Mouse (Mus musculus) granulocyte monocyte progenitor cell, adult 5-6 weeks (primary cell): Measurements from ENCODE around the gene Prcd. TPM values are rescaled to one million over a fixed set of nuclear protein-coding genes. Genes with fewer than 3 reads are reported as not detected.

Source experiments
- total RNA-seq, 2 experiments: library from RNA; stranded (forward) in 1 of 2; stranded (reverse) in 1 of 2; fragments of 200-712, 200-1000 nt in 1 of 2; fragments of >200 nt in 1 of 2; fragmentation: Nextera tagmentation in 1 of 2; gene quantifications; 2 replicates each; pipeline ENCODE4 v1.2.3; 2014 to 2017

Prcd gene
- total RNA-seq, 2 experiments from 2014 or later = not detected

Other genes starting within 250 kb of the Prcd start
- gene Rnf157, start 240.5 kb upstream of the Prcd start, total RNA-seq (2014; fragmentation: Nextera tagmentation) = 13.9 and 19.5 TPM in 2 replicates
- gene Rnf157, start 240.5 kb upstream of the Prcd start, total RNA-seq (2017) = 5.9 and 7.5 TPM in 2 replicates
- gene Ubald2, start 219.4 kb upstream of the Prcd start, total RNA-seq (2014; fragmentation: Nextera tagmentation) = 49.9 and 62.5 TPM in 2 replicates
- 45.8 and 46.4 TPM in 2 replicates for gene Ubald2, start 219.4 kb upstream of the Prcd start, total RNA-seq (2017)
- not detected in 2 replicates for gene Qrich2, start 187.3 kb upstream of the Prcd start, total RNA-seq (2014; fragmentation: Nextera tagmentation)
- gene Qrich2, start 187.3 kb upstream of the Prcd start, total RNA-seq (2017) = not detected in 2 replicates
- 79.6 and 83.4 TPM in 2 replicates for gene Prpsap1, start 159.3 kb upstream of the Prcd start, total RNA-seq (2014; fragmentation: Nextera tagmentation)
- 26.0 and 53.2 TPM in 2 replicates for gene Prpsap1, start 159.3 kb upstream of the Prcd start, total RNA-seq (2017)
- not detected in 2 replicates for gene Sphk1, start 122.6 kb upstream of the Prcd start, total RNA-seq (2014; fragmentation: Nextera tagmentation)
- gene Sphk1, start 122.6 kb upstream of the Prcd start, total RNA-seq (2017) = not detected in 2 replicates
- 5.2 and 6.8 TPM in 2 replicates for gene Ube2o, start 72.1 kb upstream of the Prcd start, total RNA-seq (2014; fragmentation: Nextera tagmentation)
- 5.4 and 6.6 TPM in 2 replicates for gene Ube2o, start 72.1 kb upstream of the Prcd start, total RNA-seq (2017)
- not detected in 2 replicates for gene Aanat, start 67.1 kb upstream of the Prcd start, total RNA-seq (2014; fragmentation: Nextera tagmentation)
- not detected in 2 replicates for gene Aanat, start 67.1 kb upstream of the Prcd start, total RNA-seq (2017)
- gene Rhbdf2, start 26.5 kb upstream of the Prcd start, total RNA-seq (2014; fragmentation: Nextera tagmentation) = 7.3 and 8.6 TPM in 2 replicates
- 2.9 TPM in 2 replicates for gene Rhbdf2, start 26.5 kb upstream of the Prcd start, total RNA-seq (2017)
- not detected in 2 replicates for gene Cygb, start 779 bp downstream of the Prcd start, total RNA-seq (2014; fragmentation: Nextera tagmentation)
- gene Cygb, start 779 bp downstream of the Prcd start, total RNA-seq (2017) = not detected in 2 replicates
- not detected in 2 replicates for gene St6galnac1, start 122.0 kb downstream of the Prcd start, total RNA-seq (2014; fragmentation: Nextera tagmentation)
- gene St6galnac1, start 122.0 kb downstream of the Prcd start, total RNA-seq (2017) = not detected in 2 replicates
- 0.17 TPM in 1 of 2 replicates, not detected in the other for gene Mxra7, start 174.5 kb downstream of the Prcd start, total RNA-seq (2014; fragmentation: Nextera tagmentation)
- 0.09 and 0.67 TPM in 2 replicates for gene Mxra7, start 174.5 kb downstream of the Prcd start, total RNA-seq (2017)
- gene Mettl23, start 189.7 kb downstream of the Prcd start, total RNA-seq (2014; fragmentation: Nextera tagmentation) = 34.5 and 40.5 TPM in 2 replicates
- gene Mettl23, start 189.7 kb downstream of the Prcd start, total RNA-seq (2017) = 22.7 and 25.8 TPM in 2 replicates
- gene Jmjd6, start 189.9 kb downstream of the Prcd start, total RNA-seq (2014; fragmentation: Nextera tagmentation) = 37.0 and 42.8 TPM in 2 replicates
- 31.0 and 45.4 TPM in 2 replicates for gene Jmjd6, start 189.9 kb downstream of the Prcd start, total RNA-seq (2017)
- 16.0 and 32.0 TPM in 2 replicates for gene Mfsd11, start 198.9 kb downstream of the Prcd start, total RNA-seq (2014; fragmentation: Nextera tagmentation)
- 9.4 and 10.0 TPM in 2 replicates for gene Mfsd11, start 198.9 kb downstream of the Prcd start, total RNA-seq (2017)
- 818 and 827 TPM in 2 replicates for gene Srsf2, start 199.6 kb downstream of the Prcd start, total RNA-seq (2014; fragmentation: Nextera tagmentation)
- 356 and 422 TPM in 2 replicates for gene Srsf2, start 199.6 kb downstream of the Prcd start, total RNA-seq (2017)